Mouse (Mus musculus) liver, embryonic 13.5 days (tissue): ENCODE results near the gene Xrn2. TPM values are rescaled to one million over a fixed set of nuclear protein-coding genes. Genes with fewer than 3 reads are reported as not detected.

Source experiments
- ATAC-seq: fragments of 200-750 bp; cut with Nextera tagmentation; 2 replicates; pipeline ENCODE4 v1.8.0; 2017; ENCODE audit warnings: low read depth, mild to moderate bottlenecking, moderate number of reproducible peaks, moderate library complexity
- DNase-seq: peaks from one replicate; pipeline ENCODE4 v3.0.0; 2022
- H3K27ac ChIP-seq: fragments of 300-500 bp; sonication (generic); 2 replicates; pipeline ENCODE4 v1.5.1; 2015; ENCODE audit warnings: moderate library complexity, mild to moderate bottlenecking, inconsistent platforms
- H3K27me3 ChIP-seq: fragments of 300-500 bp; sonication (generic); 2 replicates; pipeline ENCODE4 v1.6.1; 2015; ENCODE audit warnings: mild to moderate bottlenecking, inconsistent platforms
- H3K36me3 ChIP-seq: fragments of 300-500 bp; sonication (generic); 2 replicates; pipeline ENCODE4 v1.6.1; 2015; ENCODE audit warnings: mild to moderate bottlenecking, inconsistent platforms
- H3K4me1 ChIP-seq: fragments of 300-500 bp; sonication (generic); replicated peaks from 2 replicates; pipeline ENCODE4 v1.6.1; 2015; ENCODE audit warnings: inconsistent platforms
- H3K4me2 ChIP-seq: fragments of 300-500 bp; sonication (generic); 2 replicates; pipeline ENCODE4 v1.6.1; 2015; ENCODE audit warnings: inconsistent platforms, mild to moderate bottlenecking, moderate library complexity
- H3K4me3 ChIP-seq: fragments of 300-500 bp; sonication (generic); replicated peaks from 2 replicates; pipeline ENCODE4 v1.5.1; 2015; ENCODE audit warnings: mild to moderate bottlenecking, inconsistent platforms
- H3K9ac ChIP-seq: fragments of 300-500 bp; sonication (generic); 2 replicates; pipeline ENCODE4 v1.6.1; 2015; ENCODE audit warnings: mild to moderate bottlenecking, inconsistent platforms
- H3K9me3 ChIP-seq: fragments of 300-500 bp; sonication (generic); replicated peaks from 2 replicates; pipeline ENCODE4 v1.6.1; 2016; ENCODE audit warnings: inconsistent platforms
- WGBS: fragments of 180-500 bp; shearing (Covaris S2); methylation state at CpG from one replicate; pipeline ENCODE4 v1.1.7; 2015; ENCODE audit not compliant: insufficient replicate concordance; 5-methylcytosine and 5-hydroxymethylcytosine counted together
- polyA plus RNA-seq: library from polyadenylated mRNA; unstranded; fragments of >200 nt; fragmentation: Nextera tagmentation; extraction: Ambion mirVana; gene quantifications from 2 replicates; pipeline ENCODE4 v1.2.1, GENCODE M21; 2015

Xrn2 gene
- polyA plus RNA-seq, 1 experiment from 2014 or later = 38.6 TPM

DNA sequence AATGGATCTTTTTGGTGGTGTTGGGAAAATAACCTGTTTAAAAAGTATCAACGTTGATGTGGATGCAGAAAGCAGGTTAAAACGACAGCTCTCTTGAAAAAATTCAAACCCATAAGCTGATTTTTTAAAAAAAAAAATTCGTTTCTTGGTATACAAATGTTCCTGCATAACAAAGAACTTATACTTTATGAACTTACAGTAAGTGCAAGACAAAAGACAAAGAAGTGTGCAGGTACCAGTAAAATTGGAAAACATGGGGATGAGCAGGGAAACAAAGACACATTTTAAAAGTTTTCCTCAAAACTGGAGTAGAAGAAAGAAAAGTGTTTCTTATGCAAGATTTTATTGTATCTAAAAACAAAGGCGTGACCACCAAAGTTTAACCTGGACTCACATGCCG is 73.6 kb downstream of the Xrn2 start:
- Histone ChIP-seq H3K9me3 (no peaks in the 10 kb centered on the region), H3K4me1 (peaks cover 18% of the 10 kb centered on the region), H3K9ac (no peak overlapping the region), H3K4me2 (no peak overlapping the region), H3K36me3 (no peaks in the 10 kb centered on the region), H3K4me3 (no peak overlapping the region), H3K27me3 (peaks cover 64% of the 10 kb centered on the region), H3K27ac (no peak overlapping the region)
- no peak for ATAC-seq
- WGBS = 17% methylated on average over 5 of the region's 5 CpGs
- no peak for DNase-seq

- ATAC-seq = no peak
- Histone ChIP-seq H3K4me2 (no peak overlapping the region), H3K9ac (no peak overlapping the region), H3K27ac (no peak overlapping the region), H3K4me3 (no peak overlapping the region), H3K36me3 (no peaks in the 10 kb centered on the region), H3K9me3 (no peaks in the 10 kb centered on the region), H3K27me3 (no peaks in the 10 kb centered on the region), H3K4me1 (no peaks in the 10 kb centered on the region)
- 54% methylated on average over 1 of the region's 1 CpGs for WGBS
- no peak for DNase-seq
Observed at GRCm38 (mm10) chr2:147119736-147120135, 106.9 kb downstream of the Xrn2 start.

DNA sequence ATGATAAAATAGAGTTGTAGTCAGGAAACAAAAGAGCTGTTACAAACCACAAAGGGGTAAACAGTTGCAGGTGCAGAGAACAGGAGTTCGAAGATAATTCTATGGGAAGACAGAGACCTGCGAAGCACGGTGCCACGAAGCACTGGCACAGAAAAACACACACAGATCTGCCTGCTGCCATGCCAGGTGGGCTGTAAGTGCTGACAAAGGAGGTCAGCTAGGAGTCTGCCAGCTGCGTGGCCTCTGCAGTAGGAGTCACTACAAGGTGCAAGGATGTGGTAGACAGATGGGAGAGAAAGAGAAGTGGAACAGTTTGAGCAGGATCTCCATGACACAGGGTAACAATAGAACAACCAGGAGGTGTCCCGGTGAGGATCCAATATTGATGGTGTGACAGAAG is 114.6 kb downstream of the Xrn2 start:
- H3K9me3 ChIP-seq = no peaks in the 10 kb centered on the region
- H3K4me3 ChIP-seq = no peak overlapping the region
- no peak overlapping the region for H3K4me2 ChIP-seq
- ATAC-seq (no peak), DNase-seq (no peak)
- WGBS = 58% methylated on average over 6 of the region's 6 CpGs
- no peaks in the 10 kb centered on the region for H3K4me1 ChIP-seq
- H3K27ac ChIP-seq = no peak overlapping the region
- H3K27me3 ChIP-seq = no peaks in the 10 kb centered on the region
- no peaks in the 10 kb centered on the region for H3K36me3 ChIP-seq
- no peak overlapping the region for H3K9ac ChIP-seq

Other genes starting within 250 kb of the Xrn2 start
- 11.0 and 14.1 TPM in 2 replicates for gene Kiz, start 157.1 kb upstream of the Xrn2 start, polyA plus RNA-seq
- gene Nkx2-4, start 72.4 kb downstream of the Xrn2 start, polyA plus RNA-seq = not detected in 2 replicates
- not detected in 2 replicates for gene Nkx2-2, start 181.2 kb downstream of the Xrn2 start, polyA plus RNA-seq